Mouse (Mus musculus): ENCODE results near the gene Il1rl2.
A peak's percentile ranks its signal among the peaks of the same experiment; 100 is the strongest.
"Not testable (repeated sequence)": the region's sequence is repeated elsewhere in the genome, so short reads cannot be mapped to it uniquely, and the experiment has no call there.

Gene Il1rl2

DNA sequence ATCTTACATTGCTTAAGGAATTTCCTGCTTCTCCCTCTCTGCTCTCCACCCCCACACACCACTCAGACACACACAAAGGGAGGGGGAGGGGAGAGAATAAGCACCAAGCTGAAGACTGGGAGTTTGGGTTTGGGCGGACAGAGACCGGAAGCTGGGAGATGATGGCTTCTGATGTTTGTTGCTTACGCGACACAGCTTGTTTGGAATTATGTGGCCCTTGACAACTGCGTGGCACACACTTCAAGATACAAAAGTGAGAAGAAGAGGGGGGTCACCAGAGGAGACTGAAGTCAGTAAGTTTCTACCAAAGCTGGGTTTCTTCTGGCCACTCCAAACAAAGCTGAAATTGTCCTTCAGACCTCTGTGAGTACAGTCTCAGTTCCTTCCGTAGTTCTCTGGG is at the start of gene Il1rl2:
Gene Il1rl2 (plus strand): TSS at position 154 of the 400 bp plus-strand sequence.
- peak; percentile 16 for DNase-seq (ENCODE audit: extremely low spot score)

DNA sequence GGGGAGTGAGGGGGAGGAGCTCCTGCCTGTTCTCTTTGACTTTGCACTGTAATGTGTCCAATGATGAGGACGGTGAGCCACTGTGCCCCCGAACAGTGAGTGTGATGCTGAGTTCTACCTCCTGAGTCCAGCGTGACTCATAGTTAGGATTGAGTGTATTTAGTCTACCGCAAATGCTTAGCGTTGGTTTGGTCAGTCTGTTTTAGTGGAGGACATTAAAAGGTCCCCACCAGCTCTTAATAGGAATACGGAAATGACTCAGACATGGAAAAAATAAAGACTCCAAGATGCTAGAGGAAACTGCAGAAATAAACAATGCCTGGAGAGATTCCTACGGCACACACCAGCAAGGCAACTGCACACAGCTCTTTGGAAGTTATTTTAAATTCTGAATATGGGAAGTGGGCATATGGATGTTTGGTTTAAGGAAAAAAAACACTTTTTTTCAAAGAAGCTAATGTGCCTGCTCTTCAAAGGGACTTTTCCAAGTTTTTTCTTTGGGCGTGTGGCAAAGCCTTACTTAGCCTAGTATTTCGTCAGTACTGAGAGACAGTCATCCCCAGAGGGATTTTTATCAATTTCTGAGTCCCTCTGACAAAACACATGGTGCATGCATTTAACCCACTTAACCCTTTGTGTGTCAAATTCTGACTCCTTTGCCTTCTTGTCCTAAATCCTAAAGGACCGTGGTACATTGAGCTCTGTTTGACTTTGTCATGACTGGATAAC is 49.0 kb upstream of the Il1rl2 start:
- no peak for DNase-seq (ENCODE audit: extremely low spot score)

DNA sequence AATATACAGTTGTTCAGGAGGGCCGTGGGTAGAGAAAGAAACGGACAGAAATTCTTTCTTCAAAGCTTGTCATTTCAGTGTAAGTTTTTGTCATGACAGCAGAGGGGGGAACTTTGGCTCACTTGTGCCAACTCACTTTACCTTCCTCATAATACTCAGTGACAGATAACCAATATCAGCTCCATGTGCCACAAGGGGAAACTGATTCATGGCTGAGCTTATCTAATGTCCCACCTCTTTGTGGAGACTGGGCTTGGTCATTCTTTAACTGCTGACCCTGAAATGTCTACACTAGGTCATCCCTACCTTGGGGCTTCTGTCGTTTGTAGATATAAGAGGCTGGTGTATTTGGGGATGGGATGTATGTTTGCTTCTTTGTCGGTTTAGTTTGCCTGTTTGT is 46.5 kb upstream of the Il1rl2 start:
- no peak for DNase-seq (ENCODE audit: extremely low spot score)

DNA sequence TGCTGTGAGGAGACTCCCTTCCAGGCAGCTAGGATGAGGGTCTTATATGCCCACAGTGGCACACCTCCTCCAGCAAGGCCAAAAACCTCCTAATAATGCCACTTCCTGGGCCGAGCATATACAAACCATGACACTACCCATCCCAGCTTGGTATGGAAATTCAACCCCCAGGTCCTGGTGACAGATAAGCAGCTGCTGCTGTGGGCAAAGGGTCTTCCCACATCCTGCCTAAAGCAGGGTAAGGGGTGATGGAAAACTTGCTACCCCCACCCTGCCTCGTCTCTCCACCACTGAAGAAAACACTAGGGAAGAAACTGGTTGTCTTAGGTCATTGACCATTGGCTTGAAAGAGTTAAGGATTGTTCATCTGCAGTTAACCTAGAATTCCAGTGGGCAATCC is 45.7 kb upstream of the Il1rl2 start:
- no peak for DNase-seq (ENCODE audit: extremely low spot score)

DNA sequence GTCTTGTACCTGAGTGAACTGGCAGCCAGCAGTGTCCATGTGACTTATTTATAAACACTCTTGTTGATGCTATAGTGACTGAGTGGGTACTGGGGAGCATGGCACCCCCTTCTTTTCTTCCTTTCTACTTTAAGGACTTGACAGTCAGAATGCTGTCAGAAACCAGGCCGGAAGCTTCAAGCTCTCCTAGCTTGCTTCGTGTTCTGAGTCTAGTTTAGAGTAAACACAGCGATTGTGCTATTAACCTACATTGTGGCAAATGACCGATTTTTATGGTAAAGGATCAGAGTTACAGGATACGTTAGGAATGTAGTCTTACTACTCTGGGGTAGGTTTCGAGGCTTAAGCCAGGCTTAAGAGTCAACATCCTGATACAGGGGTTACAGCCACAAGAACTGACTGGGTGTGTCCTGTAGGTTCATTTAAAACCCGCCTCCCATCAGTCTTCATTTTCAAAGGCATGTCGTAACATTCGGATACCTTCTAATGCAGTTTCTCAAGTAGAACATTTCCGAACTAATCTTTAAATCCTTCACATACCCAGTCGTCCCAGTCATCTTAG is 45.1 kb upstream of the Il1rl2 start:
- no peak for DNase-seq (ENCODE audit: extremely low spot score)

DNA sequence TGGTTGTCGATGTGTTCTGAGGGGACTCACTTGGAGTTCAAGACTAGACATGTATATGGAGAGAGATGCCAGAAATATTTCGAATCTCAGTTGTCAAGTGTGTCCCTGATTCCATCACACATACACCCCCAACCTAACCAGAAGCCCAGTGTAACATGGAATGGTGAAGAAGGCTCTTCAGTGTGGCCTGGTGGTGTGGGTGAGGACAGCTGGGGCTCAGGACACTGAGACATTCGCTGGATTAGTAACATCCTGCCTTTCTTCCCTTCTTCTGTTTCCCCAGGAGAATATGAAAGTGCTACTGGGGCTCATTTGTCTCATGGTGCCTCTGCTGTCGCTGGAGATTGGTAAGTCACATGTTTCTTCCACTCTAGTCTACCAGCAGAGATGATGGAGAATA is 42.5 kb upstream of the Il1rl2 start:
- no peak for DNase-seq (ENCODE audit: extremely low spot score)

DNA sequence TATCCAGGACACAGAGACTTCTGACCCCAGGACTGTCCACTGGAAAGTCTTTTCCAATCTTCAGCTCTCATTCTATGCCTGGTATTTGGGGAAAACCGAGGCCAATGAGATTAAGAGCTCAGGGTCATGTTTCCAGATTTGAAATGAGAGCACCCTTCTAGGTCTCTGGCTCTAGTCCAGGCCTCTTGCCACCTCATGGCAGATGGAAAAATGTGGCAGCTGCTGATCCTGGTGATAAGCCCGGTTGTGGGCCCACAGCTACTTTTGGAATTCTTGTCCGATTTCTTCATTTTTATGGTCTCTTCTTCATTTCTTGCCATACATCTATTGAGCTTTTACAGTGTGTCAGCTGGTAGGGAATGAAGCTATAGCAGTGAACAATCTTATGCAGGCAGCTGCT is 42.0 kb upstream of the Il1rl2 start:
- no peak for DNase-seq (ENCODE audit: extremely low spot score)

DNA sequence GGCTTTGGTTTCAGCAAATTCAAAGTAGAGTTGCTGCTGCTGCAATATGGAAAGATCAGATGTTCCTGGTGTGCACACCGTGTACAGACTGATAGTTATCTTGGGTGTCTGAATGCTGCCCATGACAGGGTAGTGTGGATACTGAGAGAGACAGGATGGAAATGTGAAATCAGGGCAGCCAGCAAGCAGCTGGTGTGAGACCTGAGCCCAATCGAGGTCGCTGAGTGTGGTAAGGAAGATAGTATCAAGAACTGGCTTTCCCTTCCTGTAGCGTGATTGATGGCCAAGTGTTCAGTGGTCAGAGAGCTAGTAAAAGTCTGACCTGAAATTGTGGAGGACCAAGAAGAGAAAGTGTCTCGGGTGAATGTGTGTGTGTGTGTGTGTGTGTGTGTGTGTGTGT is 40.4 kb upstream of the Il1rl2 start:
- DNase-seq (ENCODE audit: extremely low spot score): no peak

DNA sequence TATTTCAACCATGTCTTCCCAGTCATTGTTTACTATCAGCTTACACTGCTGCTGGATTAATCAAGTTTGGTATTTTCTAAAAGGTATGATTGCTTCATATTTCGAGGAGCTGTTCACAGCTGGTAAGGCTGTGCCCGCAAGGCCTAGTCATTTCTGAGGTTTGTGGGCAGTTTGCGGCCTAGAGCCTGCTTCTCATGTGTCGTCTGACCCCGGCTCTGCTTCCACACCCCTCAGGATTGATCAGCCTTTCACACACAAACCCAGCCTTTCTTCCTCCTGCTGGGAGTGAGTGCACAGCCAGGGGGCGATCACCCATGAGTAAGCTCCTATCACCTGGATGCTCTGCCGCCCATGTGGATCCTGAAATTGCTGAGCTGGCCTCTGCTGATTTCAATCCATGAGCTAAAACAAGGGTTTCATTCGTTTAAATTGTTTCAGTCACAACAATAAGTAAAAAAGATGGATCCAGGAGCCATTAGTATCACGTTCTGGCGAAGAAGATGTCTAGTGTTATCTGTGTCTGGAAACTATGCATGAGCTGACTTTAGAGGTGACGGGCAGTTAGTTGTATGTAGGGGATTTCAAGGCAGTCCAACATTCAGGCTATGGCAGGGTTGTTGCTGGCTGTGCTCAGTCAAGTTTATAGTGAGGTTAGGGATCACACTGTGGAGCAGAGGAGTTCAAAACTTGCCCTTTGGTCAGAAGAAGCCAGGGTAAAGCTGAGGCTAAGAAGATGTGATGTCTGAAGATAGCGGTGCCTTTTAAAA is 33.7 kb upstream of the Il1rl2 start:
- no peak for DNase-seq (ENCODE audit: extremely low spot score)

DNA sequence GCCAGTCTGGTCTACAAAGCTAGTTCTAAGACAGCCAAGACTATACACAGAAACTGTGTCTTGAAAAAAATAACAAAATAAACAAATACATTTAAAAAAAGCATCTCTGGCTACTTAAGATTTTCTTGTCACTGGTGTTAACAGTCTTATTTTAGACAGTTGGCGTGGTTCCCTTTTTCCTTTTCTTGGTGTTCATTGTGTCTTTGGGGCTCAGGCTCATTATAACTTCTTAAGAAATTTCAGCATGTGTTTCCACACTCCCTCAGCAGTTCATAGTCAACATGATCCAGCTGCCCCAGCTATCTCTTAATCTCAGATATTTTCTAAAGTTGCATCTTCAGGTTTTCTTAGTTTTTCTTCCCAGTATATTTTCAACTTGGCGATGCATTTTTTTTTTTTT is 32.2 kb upstream of the Il1rl2 start:
- DNase-seq (ENCODE audit: extremely low spot score): no peak

DNA sequence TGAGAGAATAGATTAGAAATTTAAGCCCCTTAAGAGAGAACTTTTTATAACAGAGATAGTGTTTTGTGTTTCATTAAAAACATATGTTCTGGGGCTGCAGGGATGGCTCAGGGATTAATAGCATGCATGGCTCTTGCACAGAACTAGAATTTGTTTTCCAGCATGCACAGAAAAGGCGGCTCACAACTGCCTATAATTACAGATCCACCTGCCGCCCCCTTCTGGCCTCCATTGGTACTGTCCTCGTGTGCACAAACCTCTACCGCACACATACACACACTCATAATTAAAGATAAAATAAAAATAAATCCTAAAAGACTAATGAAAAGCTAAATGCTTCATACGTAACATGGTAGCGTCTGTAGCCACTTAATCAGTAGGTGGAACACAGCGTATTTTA is 30.5 kb upstream of the Il1rl2 start:
- no peak for DNase-seq (ENCODE audit: extremely low spot score)

DNA sequence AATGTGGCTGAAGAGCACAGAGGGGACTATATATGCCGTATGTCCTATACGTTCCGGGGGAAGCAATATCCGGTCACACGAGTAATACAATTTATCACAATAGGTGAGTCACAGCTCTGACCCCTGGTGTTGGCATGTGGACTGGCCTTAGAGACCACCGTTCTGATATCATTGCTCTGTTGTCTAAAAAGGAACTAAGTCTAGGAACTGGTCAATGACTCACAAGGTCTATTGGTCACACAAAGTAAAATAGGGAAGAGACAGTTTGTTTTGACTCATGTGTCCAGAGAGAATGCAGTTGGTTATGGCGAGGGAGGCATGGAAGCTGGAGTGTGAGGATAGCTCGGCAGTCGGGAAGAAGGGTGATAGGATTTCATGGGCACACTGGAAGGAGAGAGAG is 29.6 kb upstream of the Il1rl2 start:
- DNase-seq (ENCODE audit: extremely low spot score): no peak

DNA sequence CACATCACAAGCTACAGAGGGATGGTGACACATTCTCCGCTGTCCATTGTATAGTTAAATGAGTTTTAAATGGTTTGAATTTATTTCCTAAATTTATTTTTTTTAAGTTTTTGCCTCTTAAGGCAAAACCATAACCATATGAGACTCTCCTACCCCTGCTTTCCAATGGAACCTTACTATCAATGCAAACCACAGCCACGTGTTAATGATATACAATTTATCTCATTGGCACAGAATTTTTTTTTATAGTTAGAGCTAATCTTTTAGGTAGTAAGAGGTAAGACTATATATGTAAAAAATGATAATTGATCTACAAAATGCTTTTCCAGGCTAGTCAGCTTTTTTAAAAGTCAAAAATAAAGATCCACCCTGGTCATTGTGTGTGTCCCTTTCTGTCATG is 26.4 kb upstream of the Il1rl2 start:
- no peak for DNase-seq (ENCODE audit: extremely low spot score)

DNA sequence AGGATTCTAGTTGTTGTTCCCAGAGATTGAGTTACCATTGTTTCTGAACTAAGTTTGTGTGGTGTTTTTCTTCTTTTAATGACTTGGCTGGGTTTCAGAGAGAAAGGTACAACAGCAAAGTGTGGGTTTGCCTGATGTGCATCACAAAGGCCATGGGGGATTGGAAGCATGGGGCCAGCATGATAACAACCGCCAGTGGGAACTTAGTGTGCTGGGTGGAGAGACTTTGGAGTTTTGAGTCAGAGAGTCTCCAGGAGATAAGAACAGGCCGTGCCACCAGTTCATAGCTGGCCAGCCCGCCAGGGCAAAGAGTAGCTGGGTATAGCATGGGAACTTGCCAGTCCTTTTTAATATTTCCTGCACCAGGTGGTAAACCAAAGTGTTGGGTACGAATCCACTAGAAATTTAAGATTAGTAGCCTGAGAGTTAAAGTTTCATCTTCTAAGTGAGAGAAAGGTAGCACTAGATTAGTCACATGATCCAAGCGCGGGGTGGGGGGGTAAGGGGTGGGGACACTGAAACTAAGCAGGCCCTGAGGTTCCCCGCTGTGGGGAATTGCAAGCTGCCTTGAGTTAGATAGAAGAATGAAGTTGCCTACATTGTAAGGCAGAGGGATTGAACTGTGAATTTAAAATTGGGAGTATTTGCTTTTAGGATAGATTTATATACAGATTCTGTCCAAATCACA is 21.1 kb upstream of the Il1rl2 start:
- DNase-seq (ENCODE audit: extremely low spot score): no peak

DNA sequence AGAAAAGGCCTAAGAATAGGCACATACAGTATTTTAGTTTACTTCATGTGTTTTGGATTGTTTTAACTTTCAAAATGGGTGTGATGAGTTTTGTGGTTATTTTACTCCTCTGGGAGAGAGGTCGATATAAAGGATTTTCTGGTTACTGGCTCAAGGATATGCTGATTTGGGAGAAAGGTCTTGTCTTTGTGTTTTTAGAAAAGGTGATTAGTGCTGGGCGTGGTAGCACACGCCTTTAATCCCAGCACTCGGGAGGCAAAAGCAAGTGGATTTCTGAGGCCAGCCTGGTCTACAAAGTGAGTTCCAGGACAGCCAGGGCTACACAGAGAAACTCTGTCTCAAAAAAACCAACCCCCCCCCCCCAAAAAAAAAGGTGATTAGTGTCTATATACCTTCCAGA is 20.1 kb upstream of the Il1rl2 start:
- DNase-seq (ENCODE audit: extremely low spot score): not testable (repeated sequence)

DNA sequence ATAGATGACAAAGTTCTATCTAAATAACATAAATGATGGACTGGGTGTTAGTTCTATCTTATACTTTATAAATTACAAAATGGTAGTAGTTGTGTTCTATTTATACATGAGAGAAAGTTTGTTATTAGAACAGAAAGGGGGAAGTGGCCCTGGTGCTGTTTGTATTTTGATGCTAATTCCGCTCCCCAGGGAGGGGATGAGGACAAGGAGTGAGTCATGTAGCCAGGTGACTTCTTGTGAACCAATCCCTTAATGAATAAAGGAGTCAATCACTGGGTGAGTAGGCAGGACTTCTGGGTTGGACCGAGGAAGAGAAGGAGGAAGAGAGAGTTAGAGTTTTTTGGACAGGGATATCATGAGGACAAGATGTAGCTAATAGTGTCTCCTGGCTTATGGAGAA is 18.3 kb upstream of the Il1rl2 start:
- no peak for DNase-seq (ENCODE audit: extremely low spot score)

DNA sequence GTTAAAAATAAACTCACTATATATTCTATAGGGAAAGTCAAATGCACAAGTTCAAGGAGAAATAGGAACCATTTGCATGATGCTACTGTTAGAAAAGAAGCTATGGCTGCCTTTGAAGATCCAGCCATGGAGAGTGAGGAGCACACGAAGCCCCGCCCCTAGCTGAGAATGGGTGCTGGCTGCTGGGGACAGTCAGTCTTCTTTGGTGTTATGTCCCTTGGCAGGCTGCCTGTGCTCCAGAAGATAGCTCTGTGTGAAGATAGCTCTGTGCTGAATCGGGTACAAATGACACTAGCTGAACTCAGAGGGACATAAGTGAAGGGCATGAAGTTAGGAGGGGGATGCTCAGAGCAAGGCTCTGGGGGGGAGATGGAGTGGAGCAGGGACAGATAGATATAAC is 13.3 kb upstream of the Il1rl2 start:
- no peak for DNase-seq (ENCODE audit: extremely low spot score)

DNA sequence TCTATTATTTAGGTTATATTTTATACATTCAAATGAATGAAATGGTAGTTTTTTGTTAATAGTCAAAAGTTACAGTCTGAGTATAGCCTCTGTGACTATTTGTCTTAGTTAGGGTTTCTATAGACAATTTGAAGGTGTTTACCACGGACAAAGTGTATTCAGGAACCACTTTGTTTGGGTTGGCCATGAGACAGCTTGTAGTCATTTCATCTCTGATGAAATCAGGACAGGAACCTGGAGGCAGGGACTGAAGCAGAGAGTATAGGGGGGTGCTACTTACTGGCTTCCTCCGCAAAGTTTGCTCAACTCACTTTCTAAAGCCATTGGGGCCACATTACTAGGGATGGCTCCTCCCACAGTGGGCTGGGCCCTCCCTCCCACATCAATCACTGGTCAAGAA is 12.8 kb upstream of the Il1rl2 start:
- DNase-seq (ENCODE audit: extremely low spot score): no peak

DNA sequence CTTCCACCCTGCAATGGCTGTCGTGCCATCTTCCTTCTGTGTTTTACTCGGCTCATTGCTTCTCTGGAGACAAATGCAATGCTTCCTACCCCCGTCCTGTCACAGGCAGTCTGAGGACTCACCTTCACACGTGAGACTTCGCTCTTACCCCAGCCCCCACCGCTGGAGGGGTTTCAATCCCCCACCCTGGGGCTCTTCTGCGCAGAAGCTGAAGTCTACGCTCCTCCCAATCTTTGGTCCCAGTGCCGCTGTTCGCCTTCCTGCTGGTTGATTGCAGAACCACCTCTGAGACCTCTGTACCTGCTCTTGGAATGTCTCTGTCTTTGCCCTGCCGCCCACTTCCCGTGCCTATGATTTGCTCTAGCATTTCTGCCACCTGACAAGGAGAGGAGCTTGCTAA is 10.4 kb upstream of the Il1rl2 start:
- no peak for DNase-seq (ENCODE audit: extremely low spot score)

DNA sequence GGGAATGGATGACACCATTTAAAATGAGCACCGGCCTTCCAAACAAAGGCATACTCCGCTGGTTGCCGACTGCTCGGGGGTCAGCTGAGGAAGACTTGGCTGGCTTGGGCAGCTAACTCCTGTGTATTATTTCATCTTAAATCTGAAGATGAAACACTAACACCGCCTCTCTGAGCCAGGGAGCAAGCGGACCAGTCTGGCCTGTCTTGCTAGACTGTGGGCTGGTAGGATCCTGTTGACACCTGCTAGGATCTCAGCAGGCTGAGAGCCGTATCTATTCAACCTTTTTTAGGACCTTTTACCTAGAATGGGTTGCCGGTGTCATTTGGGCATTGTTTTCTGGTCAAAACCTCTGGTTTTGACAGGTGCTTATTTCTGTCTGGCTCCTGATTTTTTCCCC is 6.8 kb upstream of the Il1rl2 start:
- no peak for DNase-seq (ENCODE audit: extremely low spot score)

DNA sequence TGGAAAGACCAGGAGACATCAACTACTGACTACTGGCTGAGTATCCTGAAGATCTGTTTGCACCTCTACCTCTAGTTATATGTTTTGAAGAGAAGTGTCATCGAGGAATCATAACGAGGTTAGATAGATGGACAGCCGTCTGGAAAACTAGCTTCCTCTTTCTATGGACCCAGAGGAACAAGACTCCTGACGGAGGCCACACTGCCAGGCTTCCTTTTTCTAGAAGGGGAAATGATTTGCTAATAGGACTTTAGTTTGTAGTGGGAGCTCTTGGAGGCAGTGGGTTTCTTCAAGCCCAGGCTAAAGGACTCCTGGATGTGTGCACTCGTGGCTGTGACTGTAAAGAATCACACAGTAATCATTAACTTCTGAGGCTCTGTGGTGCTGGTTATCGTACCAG is 2.6 kb upstream of the Il1rl2 start:
- no peak for DNase-seq (ENCODE audit: extremely low spot score)

DNA sequence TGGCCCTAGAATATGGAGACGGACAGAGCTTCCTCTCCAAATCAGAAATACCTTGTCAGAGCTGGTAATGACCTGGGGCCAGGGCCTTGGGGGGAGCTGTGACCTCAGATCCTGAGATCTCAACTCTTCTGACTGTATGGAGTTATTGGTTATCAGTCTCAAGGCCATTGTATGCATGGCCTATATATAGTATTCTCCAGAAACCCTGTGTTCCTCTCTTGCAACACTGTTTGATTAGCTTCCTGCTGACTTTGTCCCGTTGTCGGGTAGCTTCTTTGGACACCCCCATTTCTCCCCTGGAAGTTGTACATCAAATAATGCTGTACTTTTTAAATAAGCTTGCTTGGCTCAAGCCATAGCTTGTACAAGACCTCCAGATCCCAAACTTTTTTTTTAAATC is 1.9 kb upstream of the Il1rl2 start:
- no peak for DNase-seq (ENCODE audit: extremely low spot score)
